Mouse (Mus musculus): ENCODE results near the gene Sycp2l. TPM values are rescaled to one million over a fixed set of nuclear protein-coding genes. Genes with fewer than 3 reads are reported as not detected.
A peak's percentile ranks its signal among the peaks of the same experiment; 100 is the strongest.

Gene Sycp2l
- 0.08 TPM in 1 of 2 replicates, not detected in the other for polyA plus RNA-seq (2014; fragmentation: Nextera tagmentation; extraction: Ambion mirVana)

- Histone ChIP-seq H3K36me3 (ENCODE audit: control insufficient read depth, insufficient read depth, low read length) (no peaks in the 10 kb centered on the region), H3K4me3 (ENCODE audit: low read depth, low read length) (no peak within 1 kb of the TSS), H3K9ac (ENCODE audit: low read length) (no peak within 1 kb of the TSS), H3K27ac (ENCODE audit: low read depth, low read length) (no peak within 1 kb of the TSS), H3K4me2 (ENCODE audit: low read length) (peak within 1 kb of the TSS; percentile 21; the same call in 1 of the 2 replicates), H3K9me3 (replicated peaks; ENCODE audit: control insufficient read depth, low read length) (no peaks in the 10 kb centered on the region), H3K4me1 (ENCODE audit: control insufficient read depth, insufficient read depth, low read length) (no peaks in the 10 kb centered on the region), H3K27me3 (replicated peaks; ENCODE audit: control insufficient read depth, insufficient read depth, low read length) (peaks cover 4% of the 10 kb centered on the region; the same call in 1 of the 2 replicates)
- DNase-seq (ENCODE audit: low spot score) (no peak), ATAC-seq (no peak)
- 27% methylated on average over 14 of the region's 14 CpGs for WGBS
These were observed at the start of gene Sycp2l for GRCm38 (mm10) chr13:41113940-41114339. Gene Sycp2l, plus strand, starts transcription at chr13:41114307.

GRCm38 (mm10) chr13:41067618-41068017 is 46.5 kb upstream of the Sycp2l start:
- H3K4me3 ChIP-seq (ENCODE audit: low read depth, low read length) = no peak overlapping the region
- H3K27me3 ChIP-seq (replicated peaks; ENCODE audit: control insufficient read depth, insufficient read depth, low read length) = no peaks in the 10 kb centered on the region
- H3K9ac ChIP-seq (ENCODE audit: low read length) = no peak overlapping the region
- H3K9me3 ChIP-seq (replicated peaks; ENCODE audit: control insufficient read depth, low read length) = no peaks in the 10 kb centered on the region
- WGBS = 96% methylated on average over 4 of the region's 4 CpGs
- no peak for ATAC-seq
- H3K4me1 ChIP-seq (ENCODE audit: control insufficient read depth, insufficient read depth, low read length) = no peaks in the 10 kb centered on the region
- no peak overlapping the region for H3K27ac ChIP-seq (ENCODE audit: low read depth, low read length)
- no peak overlapping the region for H3K4me2 ChIP-seq (ENCODE audit: low read length)
- no peaks in the 10 kb centered on the region for H3K36me3 ChIP-seq (ENCODE audit: control insufficient read depth, insufficient read depth, low read length)
- DNase-seq (ENCODE audit: low spot score) = no peak

DNA sequence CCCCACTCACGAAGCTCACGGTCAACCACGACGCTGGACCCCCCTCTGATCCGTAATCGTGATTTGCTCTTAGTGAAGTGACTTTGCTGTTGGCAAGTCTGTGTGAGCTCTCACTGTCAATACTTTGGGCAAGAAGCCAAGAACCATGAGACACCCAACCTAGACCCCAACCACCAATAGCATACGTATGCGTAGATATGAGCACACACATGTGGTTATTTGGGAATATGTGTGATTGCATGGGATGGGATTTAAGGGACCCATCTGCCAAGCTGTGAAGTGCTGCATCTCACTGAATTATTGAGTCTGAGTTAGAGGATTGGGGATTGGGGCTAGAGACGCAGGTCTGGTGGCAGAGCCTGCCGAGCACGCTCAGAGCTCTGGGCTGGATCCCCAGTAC is 42.5 kb upstream of the Sycp2l start:
- no peaks in the 10 kb centered on the region for H3K36me3 ChIP-seq (ENCODE audit: control insufficient read depth, insufficient read depth, low read length)
- peak; percentile 60 for DNase-seq (ENCODE audit: low spot score)
- no peaks in the 10 kb centered on the region for H3K27me3 ChIP-seq (replicated peaks; ENCODE audit: control insufficient read depth, insufficient read depth, low read length)
- H3K4me2 ChIP-seq (ENCODE audit: low read length) = no peak overlapping the region
- H3K4me3 ChIP-seq (ENCODE audit: low read depth, low read length) = no peak overlapping the region
- H3K4me1 ChIP-seq (ENCODE audit: control insufficient read depth, insufficient read depth, low read length) = no peaks in the 10 kb centered on the region
- H3K27ac ChIP-seq (ENCODE audit: low read depth, low read length) = no peak overlapping the region
- H3K9me3 ChIP-seq (replicated peaks; ENCODE audit: control insufficient read depth, low read length) = no peaks in the 10 kb centered on the region
- no peak overlapping the region for H3K9ac ChIP-seq (ENCODE audit: low read length)
- peak; percentile 74; the same call in 1 of the 2 replicates for ATAC-seq
- whole genome bisulfite sequencing = 80% methylated on average over 11 of the region's 11 CpGs

DNA sequence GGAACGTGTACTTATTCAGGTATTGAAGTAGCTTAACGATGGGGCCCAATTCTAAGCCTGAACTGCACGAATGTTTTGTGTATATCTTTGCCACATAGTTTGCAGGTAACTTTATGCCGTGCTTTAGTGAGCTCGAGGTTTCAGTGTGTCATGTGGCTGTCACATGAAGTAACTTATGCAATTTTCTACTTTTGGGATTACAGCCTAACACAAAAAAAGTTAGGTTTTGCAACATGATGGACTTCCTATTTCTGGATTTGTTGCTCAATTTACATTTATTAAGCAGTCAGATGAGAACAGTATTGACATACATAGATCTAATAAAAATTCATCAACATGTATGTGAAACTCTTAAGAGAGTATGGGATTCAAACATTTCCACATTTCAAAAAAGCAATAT is 40.3 kb upstream of the Sycp2l start:
- H3K4me3 ChIP-seq (ENCODE audit: low read depth, low read length) = no peak overlapping the region
- H3K4me1 ChIP-seq (ENCODE audit: control insufficient read depth, insufficient read depth, low read length) = 0 out of 2 replicates have a peak, but pooled peaks cover 1% of the 10 kb centered on the region
- WGBS = 80% methylated on average over 5 of the region's 5 CpGs
- no peak overlapping the region for H3K27ac ChIP-seq (ENCODE audit: low read depth, low read length)
- ATAC-seq (no peak), DNase-seq (ENCODE audit: low spot score) (no peak)
- H3K27me3 ChIP-seq (replicated peaks; ENCODE audit: control insufficient read depth, insufficient read depth, low read length) = peaks cover 3% of the 10 kb centered on the region; the same call in 1 of the 2 replicates
- no peaks in the 10 kb centered on the region for H3K9me3 ChIP-seq (replicated peaks; ENCODE audit: control insufficient read depth, low read length)
- H3K9ac ChIP-seq (ENCODE audit: low read length) = no peak overlapping the region
- H3K4me2 ChIP-seq (ENCODE audit: low read length) = no peak overlapping the region
- H3K36me3 ChIP-seq (ENCODE audit: control insufficient read depth, insufficient read depth, low read length) = no peaks in the 10 kb centered on the region

- 37% methylated on average over 9 of the region's 9 CpGs for WGBS
- Histone ChIP-seq H3K4me2 (ENCODE audit: low read length) (no peak overlapping the region), H3K4me1 (ENCODE audit: control insufficient read depth, insufficient read depth, low read length) (0 out of 2 replicates have a peak, but pooled peaks cover 4% of the 10 kb centered on the region), H3K36me3 (ENCODE audit: control insufficient read depth, insufficient read depth, low read length) (no peaks in the 10 kb centered on the region), H3K27me3 (replicated peaks; ENCODE audit: control insufficient read depth, insufficient read depth, low read length) (peaks cover 6% of the 10 kb centered on the region; the same call in 1 of the 2 replicates), H3K9me3 (replicated peaks; ENCODE audit: control insufficient read depth, low read length) (no peaks in the 10 kb centered on the region), H3K9ac (ENCODE audit: low read length) (no peak overlapping the region), H3K4me3 (ENCODE audit: low read depth, low read length) (no peak overlapping the region), H3K27ac (ENCODE audit: low read depth, low read length) (no peak overlapping the region)
- ATAC-seq (no peak), DNase-seq (ENCODE audit: low spot score) (peak; percentile 22)
These were observed 36.2 kb upstream of the Sycp2l start for GRCm38 (mm10) chr13:41077921-41078320.

GRCm38 (mm10) chr13:41078690-41079420 is 35.3 kb upstream of the Sycp2l start:
- 0 out of 2 replicates have a peak, but pooled peaks cover 4% of the 10 kb centered on the region for H3K4me1 ChIP-seq (ENCODE audit: control insufficient read depth, insufficient read depth, low read length)
- H3K4me3 ChIP-seq (ENCODE audit: low read depth, low read length) = peak overlapping the region; percentile 35
- H3K9ac ChIP-seq (ENCODE audit: low read length) = peak overlapping the region; percentile 46
- WGBS = 7% methylated on average over 22 of the region's 24 CpGs
- peak overlapping the region; percentile 73 for H3K4me2 ChIP-seq (ENCODE audit: low read length)
- no peaks in the 10 kb centered on the region for H3K36me3 ChIP-seq (ENCODE audit: control insufficient read depth, insufficient read depth, low read length)
- no peaks in the 10 kb centered on the region for H3K9me3 ChIP-seq (replicated peaks; ENCODE audit: control insufficient read depth, low read length)
- peaks cover 6% of the 10 kb centered on the region; the same call in 1 of the 2 replicates for H3K27me3 ChIP-seq (replicated peaks; ENCODE audit: control insufficient read depth, insufficient read depth, low read length)
- ATAC-seq = peak; percentile 56; the same call in 1 of the 2 replicates
- no peak overlapping the region for H3K27ac ChIP-seq (ENCODE audit: low read depth, low read length)
- peak; percentile 12 for DNase-seq (ENCODE audit: low spot score)

- Histone ChIP-seq H3K9ac (ENCODE audit: low read length) (peak within 1 kb of the TSS; percentile 46), H3K4me1 (ENCODE audit: control insufficient read depth, insufficient read depth, low read length) (0 out of 2 replicates have a peak, but pooled peaks cover 4% of the 10 kb centered on the region), H3K27ac (ENCODE audit: low read depth, low read length) (no peak within 1 kb of the TSS), H3K27me3 (replicated peaks; ENCODE audit: control insufficient read depth, insufficient read depth, low read length) (peaks cover 6% of the 10 kb centered on the region; the same call in 1 of the 2 replicates), H3K9me3 (replicated peaks; ENCODE audit: control insufficient read depth, low read length) (no peaks in the 10 kb centered on the region), H3K4me3 (ENCODE audit: low read depth, low read length) (peak within 1 kb of the TSS; percentile 35), H3K36me3 (ENCODE audit: control insufficient read depth, insufficient read depth, low read length) (no peaks in the 10 kb centered on the region), H3K4me2 (ENCODE audit: low read length) (peak within 1 kb of the TSS; percentile 73)
- ATAC-seq (peak; percentile 93), DNase-seq (ENCODE audit: low spot score) (peak; percentile 82)
- under 1% methylated on average over 28 of the region's 40 CpGs for WGBS
These were observed 34.7 kb upstream of the Sycp2l start, which contains the start of gene Mak for GRCm38 (mm10) chr13:41079421-41079780. Gene Mak, minus strand, starts transcription at chr13:41079706.

- ATAC-seq (no peak), DNase-seq (ENCODE audit: low spot score) (no peak)
- H3K27me3 ChIP-seq (replicated peaks; ENCODE audit: control insufficient read depth, insufficient read depth, low read length) = peaks cover 6% of the 10 kb centered on the region; the same call in 1 of the 2 replicates
- H3K27ac ChIP-seq (ENCODE audit: low read depth, low read length) = no peak overlapping the region
- WGBS = 48% methylated on average over 5 of the region's 5 CpGs
- H3K36me3 ChIP-seq (ENCODE audit: control insufficient read depth, insufficient read depth, low read length) = no peaks in the 10 kb centered on the region
- 0 out of 2 replicates have a peak, but pooled peaks cover 4% of the 10 kb centered on the region for H3K4me1 ChIP-seq (ENCODE audit: control insufficient read depth, insufficient read depth, low read length)
- H3K9ac ChIP-seq (ENCODE audit: low read length) = no peak overlapping the region
- H3K4me3 ChIP-seq (ENCODE audit: low read depth, low read length) = no peak overlapping the region
- peak overlapping the region; percentile 73; the same call in 1 of the 2 replicates for H3K4me2 ChIP-seq (ENCODE audit: low read length)
- no peaks in the 10 kb centered on the region for H3K9me3 ChIP-seq (replicated peaks; ENCODE audit: control insufficient read depth, low read length)
These were observed 34.2 kb upstream of the Sycp2l start for GRCm38 (mm10) chr13:41079859-41080258.

GRCm38 (mm10) chr13:41080700-41081099 is 33.4 kb upstream of the Sycp2l start:
- ATAC-seq = no peak
- WGBS = 92% methylated on average over 6 of the region's 6 CpGs

More at GRCm38 (mm10) chr13:41080700-41081099, 33.4 kb upstream of the Sycp2l start:
- Histone ChIP-seq H3K4me2 (ENCODE audit: low read length) (no peak overlapping the region), H3K36me3 (ENCODE audit: control insufficient read depth, insufficient read depth, low read length) (no peaks in the 10 kb centered on the region), H3K4me1 (ENCODE audit: control insufficient read depth, insufficient read depth, low read length) (0 out of 2 replicates have a peak, but pooled peaks cover 4% of the 10 kb centered on the region), H3K27me3 (replicated peaks; ENCODE audit: control insufficient read depth, insufficient read depth, low read length) (peaks cover 6% of the 10 kb centered on the region; the same call in 1 of the 2 replicates), H3K9me3 (replicated peaks; ENCODE audit: control insufficient read depth, low read length) (no peaks in the 10 kb centered on the region), H3K27ac (ENCODE audit: low read depth, low read length) (no peak overlapping the region), H3K9ac (ENCODE audit: low read length) (no peak overlapping the region), H3K4me3 (ENCODE audit: low read depth, low read length) (no peak overlapping the region)
- no peak for DNase-seq (ENCODE audit: low spot score)

Measured in forebrain, embryonic 14.5 days (tissue).